Mouse (Mus musculus) myocyte (in vitro differentiated cells): Measurements from ENCODE around the gene Bicc1. TPM values are rescaled to one million over a fixed set of nuclear protein-coding genes. Genes with fewer than 3 reads are reported as not detected.

ENCODE experiments used
- H3K27me3 ChIP-seq: one replicate; pipeline ENCODE4 v1.6.1; 2011; ENCODE audit not compliant: control insufficient read depth, insufficient read depth, insufficient read length
- H3K36me3 ChIP-seq: one replicate; pipeline ENCODE4 v1.6.1; 2011; ENCODE audit not compliant: control insufficient read depth, insufficient read depth
- H3K4me2 ChIP-seq: one replicate; pipeline ENCODE4 v1.6.1; 2011; ENCODE audit warnings: low read depth, control low read depth
- H3K4me3 ChIP-seq: one replicate; pipeline ENCODE4 v1.5.1; 2011; ENCODE audit warnings: mild to moderate bottlenecking, control low read depth, moderate library complexity
- H3K79me2 ChIP-seq: one replicate; pipeline ENCODE4 v1.6.1; 2011; ENCODE audit not compliant: control insufficient read depth, insufficient read depth
- H3ac ChIP-seq: one replicate; pipeline ENCODE4 v1.6.1; 2011; ENCODE audit not compliant: control insufficient read depth, insufficient read length
- CEBPB ChIP-seq: IDR thresholded peaks from 2 replicates; pipeline ENCODE4 v1.6.1; 2011; ENCODE audit warnings: mild to moderate bottlenecking, moderate library complexity; ENCODE audit not compliant: poor library complexity, insufficient read depth, severe bottlenecking
- E2F4 ChIP-seq: IDR thresholded peaks from one replicate; pipeline ENCODE4 v1.6.1; 2011; ENCODE audit warnings: mild to moderate bottlenecking, control low read depth, moderate library complexity; ENCODE audit not compliant: insufficient read depth
- MAX ChIP-seq: IDR thresholded peaks from one replicate; pipeline ENCODE4 v1.6.1; 2011; ENCODE audit warnings: low read depth, mild to moderate bottlenecking, control low read depth
- MYOD1 ChIP-seq, 3 experiments: IDR thresholded peaks; one replicate each; pipeline ENCODE4 v1.6.1; 2011; ENCODE audit warnings: control low read depth in 2 of 3, low read depth in 2 of 3, mild to moderate bottlenecking in 2 of 3, moderate library complexity in 1 of 3; ENCODE audit not compliant: insufficient read length in 2 of 3, control insufficient read depth in 1 of 3
- MYOG ChIP-seq, 3 experiments: IDR thresholded peaks; one replicate each; pipeline ENCODE4 v1.6.1; 2011; ENCODE audit warnings: control low read depth in 2 of 3, low read depth in 2 of 3, mild to moderate bottlenecking in 2 of 3; ENCODE audit not compliant: insufficient read length in 2 of 3, control insufficient read depth in 1 of 3, insufficient read depth in 1 of 3
- POLR2A ChIP-seq: IDR thresholded peaks from one replicate; pipeline ENCODE4 v1.6.1; 2011; ENCODE audit warnings: low read depth, mild to moderate bottlenecking, control low read depth, moderate library complexity; ENCODE audit not compliant: insufficient read length
- POLR2AphosphoS2 ChIP-seq: IDR thresholded peaks from one replicate; pipeline ENCODE4 v1.6.1; 2011; ENCODE audit warnings: low read depth, control low read depth; ENCODE audit not compliant: insufficient read length
- REST ChIP-seq: IDR thresholded peaks from one replicate; pipeline ENCODE4 v1.6.1; 2011; ENCODE audit warnings: mild to moderate bottlenecking, control low read depth, moderate library complexity; ENCODE audit not compliant: insufficient read depth, insufficient read length
- SRF ChIP-seq: IDR thresholded peaks from one replicate; pipeline ENCODE4 v1.6.1; 2011; ENCODE audit warnings: low read depth; ENCODE audit not compliant: control insufficient read depth, insufficient read length
- TCF12 ChIP-seq: IDR thresholded peaks from one replicate; pipeline ENCODE4 v1.6.1; 2011; ENCODE audit warnings: mild to moderate bottlenecking, control low read depth; ENCODE audit not compliant: poor library complexity, insufficient read depth, severe bottlenecking
- TCF3 ChIP-seq: IDR thresholded peaks from one replicate; pipeline ENCODE4 v1.6.1; 2011; ENCODE audit warnings: low read depth, control low read depth; ENCODE audit not compliant: insufficient read length
- USF1 ChIP-seq: IDR thresholded peaks from one replicate; pipeline ENCODE4 v1.6.1; 2011; ENCODE audit warnings: low read depth, mild to moderate bottlenecking, control low read depth, moderate library complexity
- polyA plus RNA-seq: library from polyadenylated mRNA; unstranded; fragments of >200 nt; fragmentation: generic; extraction: Trizol; gene quantifications from one replicate; pipeline ENCODE4 v1.2.1, GENCODE M21; 2012; ENCODE audit warnings: missing spikeins

Bicc1 gene
- polyA plus RNA-seq, 1 experiment = 4.6 TPM

GRCm38 (mm10) chr10:71195501-71195900 lies 36.0 kb upstream of the Bicc1 start:
- H3ac ChIP-seq = no peak overlapping the region
- H3K4me3 ChIP-seq = no peak overlapping the region
- no peaks in the 10 kb centered on the region for H3K79me2 ChIP-seq
- no peak overlapping the region for H3K4me2 ChIP-seq
- H3K27me3 ChIP-seq = no peaks in the 10 kb centered on the region
- TF ChIP-seq E2F4 (no peak), MYOG (IDR thresholded peaks at IDR 0.05; ENCODE audit: control insufficient read depth in 1 of 3, insufficient read depth in 1 of 3, insufficient read length in 2 of 3, low read depth in 2 of 3) (no peak), TCF3 (no peak), MYOD1 (IDR thresholded peaks at IDR 0.05; ENCODE audit: control insufficient read depth in 1 of 3, insufficient read length in 2 of 3, low read depth in 2 of 3) (no peak), USF1 (no peak), TCF12 (no peak), CEBPB (no peak), SRF (no peak), POLR2A (no peak), POLR2AphosphoS2 (no peak), REST (no peak), MAX (no peak)
- no peaks in the 10 kb centered on the region for H3K36me3 ChIP-seq

- H3K4me2 ChIP-seq = no peak overlapping the region
- H3ac ChIP-seq = no peak overlapping the region
- H3K4me3 ChIP-seq = no peak overlapping the region
- no peaks in the 10 kb centered on the region for H3K36me3 ChIP-seq
- TF ChIP-seq TCF12 (no peak), USF1 (no peak), E2F4 (no peak), POLR2A (no peak), MYOG (IDR thresholded peaks at IDR 0.05; ENCODE audit: control insufficient read depth in 1 of 3, insufficient read depth in 1 of 3, insufficient read length in 2 of 3, low read depth in 2 of 3) (no peak), MAX (no peak), MYOD1 (IDR thresholded peaks at IDR 0.05; ENCODE audit: control insufficient read depth in 1 of 3, insufficient read length in 2 of 3, low read depth in 2 of 3) (no peak), CEBPB (no peak), REST (no peak), TCF3 (no peak), POLR2AphosphoS2 (no peak), SRF (no peak)
- H3K27me3 ChIP-seq = no peaks in the 10 kb centered on the region
- no peaks in the 10 kb centered on the region for H3K79me2 ChIP-seq
Measured at GRCm38 (mm10) chr10:71194713-71195112, 35.2 kb upstream of the Bicc1 start.

GRCm38 (mm10) chr10:71193319-71193718 lies 33.8 kb upstream of the Bicc1 start:
- H3K79me2 ChIP-seq = no peaks in the 10 kb centered on the region
- H3K36me3 ChIP-seq = no peaks in the 10 kb centered on the region
- TF ChIP-seq TCF12 (no peak), TCF3 (no peak), USF1 (no peak), POLR2AphosphoS2 (no peak), E2F4 (no peak), SRF (no peak), REST (no peak), MAX (no peak), MYOG (IDR thresholded peaks at IDR 0.05; ENCODE audit: control insufficient read depth in 1 of 3, insufficient read depth in 1 of 3, insufficient read length in 2 of 3, low read depth in 2 of 3) (no peak), POLR2A (no peak), MYOD1 (IDR thresholded peaks at IDR 0.05; ENCODE audit: control insufficient read depth in 1 of 3, insufficient read length in 2 of 3, low read depth in 2 of 3) (no peak), CEBPB (no peak)
- H3K4me2 ChIP-seq = no peak overlapping the region
- no peak overlapping the region for H3K4me3 ChIP-seq
- H3ac ChIP-seq = no peak overlapping the region
- no peaks in the 10 kb centered on the region for H3K27me3 ChIP-seq

- Histone ChIP-seq H3K36me3 (no peaks in the 10 kb centered on the region), H3K27me3 (no peaks in the 10 kb centered on the region), H3ac (no peak overlapping the region), H3K79me2 (no peaks in the 10 kb centered on the region), H3K4me2 (peak overlapping the region; percentile 14), H3K4me3 (no peak overlapping the region)
- 0 out of 2 replicates have a peak, but pooled peaks have one; percentile 27 for TF ChIP-seq CEBPB
- TF ChIP-seq MYOD1 (IDR thresholded peaks at IDR 0.05; ENCODE audit: control insufficient read depth in 1 of 3, insufficient read length in 2 of 3, low read depth in 2 of 3) = no peak
Measured at GRCm38 (mm10) chr10:71192886-71193285, 33.4 kb upstream of the Bicc1 start.

- no peaks in the 10 kb centered on the region for H3K36me3 ChIP-seq
- TF ChIP-seq E2F4 (no peak), MAX (no peak), MYOG (IDR thresholded peaks at IDR 0.05; ENCODE audit: control insufficient read depth in 1 of 3, insufficient read depth in 1 of 3, insufficient read length in 2 of 3, low read depth in 2 of 3) (no peak), TCF12 (no peak), MYOD1 (IDR thresholded peaks at IDR 0.05; ENCODE audit: control insufficient read depth in 1 of 3, insufficient read length in 2 of 3, low read depth in 2 of 3) (no peak)
- no peaks in the 10 kb centered on the region for H3K79me2 ChIP-seq
- no peaks in the 10 kb centered on the region for H3K27me3 ChIP-seq
- H3K4me2 ChIP-seq = no peak overlapping the region
- no peak overlapping the region for H3ac ChIP-seq
- H3K4me3 ChIP-seq = no peak overlapping the region
Measured at GRCm38 (mm10) chr10:71188681-71189080, 29.2 kb upstream of the Bicc1 start.

- Histone ChIP-seq H3K4me3 (no peak overlapping the region), H3K79me2 (no peaks in the 10 kb centered on the region), H3K27me3 (no peaks in the 10 kb centered on the region), H3ac (no peak overlapping the region), H3K36me3 (no peaks in the 10 kb centered on the region), H3K4me2 (peak overlapping the region; percentile 66)
- peak; percentile 60; the same call in 1 of the 2 replicates for TF ChIP-seq CEBPB
- no peak for TF ChIP-seq TCF12
- no peak for TF ChIP-seq TCF3
Measured at GRCm38 (mm10) chr10:71185059-71185458, 25.6 kb upstream of the Bicc1 start.
